Comparison of ENCODE assay signal across 13 mouse cellular contexts in genomic region chr11:58947306-58947705, GRCm38 (mm10). TPM values are rescaled to one million over a fixed set of nuclear protein-coding genes. Genes with fewer than 3 reads are reported as not detected.
DNase-seq lines count a peak whose midpoint lies in the region; ATAC-seq and TF ChIP-seq lines count a peak whose summit lies in the region.
"Had no signal": no experiment of that assay in that cellular context is flagged by ENCODE, and none has a peak within 500 bp of the region (broad histone marks: within the 10 kb centered on the region; RNA-seq: fewer than 3 reads in every experiment).

No protein-coding gene starts in this region.

- no peaks in the 10 kb centered on the region for H3K9me3 ChIP-seq in neural tube, embryonic 11.5 days (ENCODE audit: control insufficient read depth, low read length)
- H3K9me3 ChIP-seq in midbrain, embryonic 12.5 days, result no peaks in the 10 kb centered on the region
- H3K9me3 ChIP-seq: limb, embryonic 12.5 days had no signal

- DNase-seq in cerebellum, adult 2 months, result no peak
- no peak for DNase-seq in neural tube, embryonic 11.5 days (ENCODE audit: low spot score)
- no peak for DNase-seq in neural tube, embryonic 10.5 days (ENCODE audit: extremely low spot score, low spot score)
- DNase-seq in ovary, postnatal 36 days (ENCODE audit: low spot score), result no peak
- DNase-seq in layer of hippocampus, adult 9-10 months (ENCODE audit: low spot score), result no peak
- DNase-seq: adrenal gland, postnatal 25 days; thymus, adult 18-20 months had no signal

- ATAC-seq in cerebellum, adult (ENCODE audit: insufficient number of reproducible peaks, low FRiP score, low TSS enrichment), result no peak
- ATAC-seq in neural tube, embryonic 11.5 days (ENCODE audit: insufficient read depth, low FRiP score, low TSS enrichment), result no peak
- no peak for ATAC-seq in midbrain, embryonic 12.5 days (ENCODE audit: low FRiP score, low read depth)
- no peak for ATAC-seq in erythroid progenitor cell, adult 5-6 weeks (replicated peaks; ENCODE audit: low FRiP score, poor library complexity, severe bottlenecking)

- peak overlapping the region; percentile 89 for H3K27ac ChIP-seq in cerebellum, adult 2 months (ENCODE audit: insufficient read depth, low read length)
- no peak overlapping the region; the same call in 1 of the 2 replicates for H3K27ac ChIP-seq in neural tube, embryonic 11.5 days (ENCODE audit: low read depth, low read length)
- H3K27ac ChIP-seq in midbrain, embryonic 12.5 days (replicated peaks), result peak overlapping the region; percentile 99

- TF ChIP-seq POLR2A in cerebellum, adult 2 months (IDR thresholded peaks at IDR 0.05; ENCODE audit: borderline replicate concordance, insufficient read depth, low read length), result no peak

- H3K4me1 ChIP-seq in cerebellum, adult 2 months (ENCODE audit: control insufficient read depth, insufficient read depth, low read length), result peaks cover 6% of the 10 kb centered on the region
- H3K4me1 ChIP-seq in neural tube, embryonic 11.5 days (ENCODE audit: control insufficient read depth, insufficient read depth, low read length), result no peaks in the 10 kb centered on the region; the same call in 1 of the 2 replicates
- peaks cover 18% of the 10 kb centered on the region for H3K4me1 ChIP-seq in midbrain, embryonic 12.5 days

- peak overlapping the region; percentile 61 for H3K4me3 ChIP-seq in cerebellum, adult 2 months (replicated peaks; ENCODE audit: insufficient read depth, low read depth, low read length)
- no peak overlapping the region for H3K4me3 ChIP-seq in neural tube, embryonic 11.5 days (ENCODE audit: low read depth, low read length)
- H3K4me3 ChIP-seq in midbrain, embryonic 12.5 days, result no peak overlapping the region

- no peaks in the 10 kb centered on the region for H3K36me3 ChIP-seq in neural tube, embryonic 11.5 days (ENCODE audit: control insufficient read depth, insufficient read depth, low read length)
- no peaks in the 10 kb centered on the region for H3K36me3 ChIP-seq in midbrain, embryonic 12.5 days
- H3K36me3 ChIP-seq: limb, embryonic 12.5 days had no signal

- H3K4me2 ChIP-seq in neural tube, embryonic 11.5 days (ENCODE audit: low read depth), result peak overlapping the region; percentile 76; the same call in 1 of the 2 replicates
- H3K4me2 ChIP-seq in midbrain, embryonic 12.5 days (replicated peaks), result peak overlapping the region; percentile 58; the same call in 1 of the 2 replicates

- peak overlapping the region; percentile 62; the same call in 1 of the 2 replicates for H3K9ac ChIP-seq in neural tube, embryonic 11.5 days (ENCODE audit: low read length)
- H3K9ac ChIP-seq in midbrain, embryonic 12.5 days (replicated peaks), result peak overlapping the region; percentile 24; the same call in 1 of the 2 replicates

- TF ChIP-seq CTCF in cerebellum, adult 2 months (IDR thresholded peaks at IDR 0.05; ENCODE audit: borderline replicate concordance, insufficient read depth, low read depth, low read length), result no peak

- H3K27me3 ChIP-seq in cerebellum, adult 2 months (ENCODE audit: control insufficient read depth, insufficient read depth, low read length), result no peaks in the 10 kb centered on the region
- no peaks in the 10 kb centered on the region for H3K27me3 ChIP-seq in neural tube, embryonic 11.5 days (ENCODE audit: control insufficient read depth, insufficient read depth, low read length)
- no peaks in the 10 kb centered on the region; the same call in 1 of the 2 replicates for H3K27me3 ChIP-seq in midbrain, embryonic 12.5 days

- 57% methylated on average over 3 of the region's 3 CpGs for WGBS in cerebellum, adult 2 months
- 80% methylated on average over 3 of the region's 3 CpGs for WGBS in neural tube, embryonic 11.5 days
- 82% methylated on average over 3 of the region's 3 CpGs for WGBS in midbrain, embryonic 12.5 days

RNA-seq across cellular contexts. Expression of gene Hist3h2ba, which starts 1.4 kb away (rescaled TPM):
- polyA plus RNA-seq in cerebellum, adult 2 months (2012; rRNA removed), result 154 and 186 TPM in 2 replicates
- 75.5 and 84.8 TPM in 2 replicates for polyA plus RNA-seq in neural tube, embryonic 11.5 days (2014; fragmentation: Nextera tagmentation; extraction: Ambion mirVana)
- 177 and 223 TPM in 2 replicates for polyA plus RNA-seq in midbrain, embryonic 12.5 days (2016; fragmentation: Nextera tagmentation; extraction: Ambion mirVana)
- total RNA-seq in erythroid progenitor cell, adult 5-6 weeks (2015; ENCODE audit: low replicate concordance), result 265 and 290 TPM in 2 replicates
- 136 and 409 TPM in 2 replicates for total RNA-seq in erythroid progenitor cell, adult 5-6 weeks (2017; ENCODE audit: low replicate concordance)

RNA-seq across cellular contexts. Expression of gene Hist3h2a, which starts 7.2 kb away (rescaled TPM):
- 41.3 and 43.2 TPM in 2 replicates for polyA plus RNA-seq in cerebellum, adult 2 months (2012; rRNA removed)
- 56.3 and 61.4 TPM in 2 replicates for polyA plus RNA-seq in neural tube, embryonic 11.5 days (2014; fragmentation: Nextera tagmentation; extraction: Ambion mirVana)
- 87.2 and 87.5 TPM in 2 replicates for polyA plus RNA-seq in midbrain, embryonic 12.5 days (2016; fragmentation: Nextera tagmentation; extraction: Ambion mirVana)
- 186 and 192 TPM in 2 replicates for total RNA-seq in erythroid progenitor cell, adult 5-6 weeks (2015; ENCODE audit: low replicate concordance)
- total RNA-seq in erythroid progenitor cell, adult 5-6 weeks (2017; ENCODE audit: low replicate concordance), result 1,299 and 1,489 TPM in 2 replicates

RNA-seq across cellular contexts. Expression of gene Trim17, which starts 7.2 kb away (rescaled TPM):
- polyA plus RNA-seq in cerebellum, adult 2 months (2012; rRNA removed), result 3.5 and 4.8 TPM in 2 replicates
- 0.74 and 0.88 TPM in 2 replicates for polyA plus RNA-seq in neural tube, embryonic 11.5 days (2014; fragmentation: Nextera tagmentation; extraction: Ambion mirVana)
- 0.64 and 0.86 TPM in 2 replicates for polyA plus RNA-seq in midbrain, embryonic 12.5 days (2016; fragmentation: Nextera tagmentation; extraction: Ambion mirVana)
- 0.36 and 0.84 TPM in 2 replicates for total RNA-seq in erythroid progenitor cell, adult 5-6 weeks (2015; ENCODE audit: low replicate concordance)
- total RNA-seq in erythroid progenitor cell, adult 5-6 weeks (2017; ENCODE audit: low replicate concordance), result 1.2 TPM in 2 replicates
- total RNA-seq: megakaryocyte-erythroid progenitor cell, adult 5-6 weeks had no signal

RNA-seq across cellular contexts. Expression of gene Rnf187, which starts 8.6 kb away (rescaled TPM):
- 578 and 589 TPM in 2 replicates for polyA plus RNA-seq in cerebellum, adult 2 months (2012; rRNA removed)
- 460 and 493 TPM in 2 replicates for polyA plus RNA-seq in neural tube, embryonic 11.5 days (2014; fragmentation: Nextera tagmentation; extraction: Ambion mirVana)
- polyA plus RNA-seq in midbrain, embryonic 12.5 days (2016; fragmentation: Nextera tagmentation; extraction: Ambion mirVana), result 437 and 465 TPM in 2 replicates
- total RNA-seq in erythroid progenitor cell, adult 5-6 weeks (2015; ENCODE audit: low replicate concordance), result 104 and 109 TPM in 2 replicates
- total RNA-seq in erythroid progenitor cell, adult 5-6 weeks (2017; ENCODE audit: low replicate concordance), result 104 and 117 TPM in 2 replicates

RNA-seq across cellular contexts. Expression of gene Btnl10, which starts 29.6 kb away (rescaled TPM):
- polyA plus RNA-seq in cerebellum, adult 2 months (2012; rRNA removed), result not detected in 2 replicates
- not detected in 2 replicates for polyA plus RNA-seq in neural tube, embryonic 11.5 days (2014; fragmentation: Nextera tagmentation; extraction: Ambion mirVana)
- not detected in 2 replicates for polyA plus RNA-seq in midbrain, embryonic 12.5 days (2016; fragmentation: Nextera tagmentation; extraction: Ambion mirVana)
- 407 and 422 TPM in 2 replicates for total RNA-seq in erythroid progenitor cell, adult 5-6 weeks (2015; ENCODE audit: low replicate concordance)
- total RNA-seq in erythroid progenitor cell, adult 5-6 weeks (2017; ENCODE audit: low replicate concordance), result 484 and 553 TPM in 2 replicates
- total RNA-seq: adrenal gland, postnatal 25 days; gastrocnemius, adult 18-20 months had no signal
